Mouse (Mus musculus) embryonic facial prominence, embryonic 12.5 days (tissue): ENCODE data around the gene Cmc4. TPM values are rescaled to one million over a fixed set of nuclear protein-coding genes. Genes with fewer than 3 reads are reported as not detected.

ENCODE experiments used
- ATAC-seq: fragments of 200-750 bp; cut with Nextera tagmentation; 2 replicates; pipeline ENCODE4 v1.8.0; 2017; ENCODE audit not compliant: insufficient number of reproducible peaks, insufficient read depth, low FRiP score, low TSS enrichment
- H3K27ac ChIP-seq: fragments of 300-500 bp; sonication (generic); 2 replicates; pipeline ENCODE4 v1.5.1; 2016; ENCODE audit warnings: mild to moderate bottlenecking
- H3K27me3 ChIP-seq: fragments of 300-500 bp; sonication (generic); 2 replicates; pipeline ENCODE4 v1.6.1; 2016; ENCODE audit warnings: mild to moderate bottlenecking, moderate library complexity
- H3K36me3 ChIP-seq: fragments of 300-500 bp; sonication (generic); 2 replicates; pipeline ENCODE4 v1.6.1; 2016; ENCODE audit warnings: mild to moderate bottlenecking
- H3K4me1 ChIP-seq: fragments of 300-500 bp; sonication (generic); 2 replicates; pipeline ENCODE4 v1.6.1; 2016
- H3K4me2 ChIP-seq: fragments of 300-500 bp; sonication (generic); replicated peaks from 2 replicates; pipeline ENCODE4 v1.6.1; 2016; ENCODE audit warnings: mild to moderate bottlenecking, moderate library complexity
- H3K4me3 ChIP-seq: fragments of 300-500 bp; sonication (generic); 2 replicates; pipeline ENCODE4 v1.5.1; 2016; ENCODE audit warnings: mild to moderate bottlenecking
- H3K9ac ChIP-seq: fragments of 300-500 bp; sonication (generic); 2 replicates; pipeline ENCODE4 v1.6.1; 2016; ENCODE audit warnings: mild to moderate bottlenecking, moderate library complexity
- H3K9me3 ChIP-seq: fragments of 300-500 bp; sonication (generic); 2 replicates; pipeline ENCODE4 v1.6.1; 2016; ENCODE audit warnings: mild to moderate bottlenecking, moderate library complexity
- WGBS: fragments of 180-500 bp; shearing (Covaris S2); methylation state at CpG from one replicate; pipeline ENCODE4 v1.1.7; 2016; 5-methylcytosine and 5-hydroxymethylcytosine counted together
- polyA plus RNA-seq: library from polyadenylated mRNA; unstranded; fragments of >200 nt; fragmentation: Nextera tagmentation; extraction: Ambion mirVana; gene quantifications from 2 replicates; pipeline ENCODE4 v1.2.1, GENCODE M21; 2016

The Cmc4 gene
- 26.9 and 27.2 TPM in 2 replicates for polyA plus RNA-seq

GRCm38 (mm10) chrX:75415936-75416785 lies at the start of gene Cmc4, which contains the start of the genes Mtcp1 and Brcc3:
TSS of gene Cmc4 (minus strand) at chrX:75416584.
TSS of gene Mtcp1 (minus strand) at chrX:75416588.
TSS of gene Brcc3 (plus strand) at chrX:75416628.
- peak; percentile 99 for ATAC-seq
- no peaks in the 10 kb centered on the region for H3K9me3 ChIP-seq
- peak within 1 kb of the TSS; percentile 47 for H3K4me3 ChIP-seq
- peak within 1 kb of the TSS; percentile 86 for H3K27ac ChIP-seq
- no peaks in the 10 kb centered on the region for H3K27me3 ChIP-seq
- no peaks in the 10 kb centered on the region for H3K4me1 ChIP-seq
- peak within 1 kb of the TSS; percentile 46 for H3K4me2 ChIP-seq
- 18% methylated on average over 52 of the region's 52 CpGs for WGBS
- H3K36me3 ChIP-seq = no peaks in the 10 kb centered on the region
- peak within 1 kb of the TSS; percentile 61 for H3K9ac ChIP-seq

- no peaks in the 10 kb centered on the region for H3K9me3 ChIP-seq
- no peak overlapping the region for H3K4me2 ChIP-seq
- 89% methylated on average over 1 of the region's 1 CpGs for WGBS
- H3K27me3 ChIP-seq = no peaks in the 10 kb centered on the region
- H3K9ac ChIP-seq = no peak overlapping the region
- no peak overlapping the region for H3K4me3 ChIP-seq
- no peak overlapping the region for H3K27ac ChIP-seq
- no peak for ATAC-seq
- H3K4me1 ChIP-seq = no peaks in the 10 kb centered on the region
- H3K36me3 ChIP-seq = peaks cover 19% of the 10 kb centered on the region
Measured at GRCm38 (mm10) chrX:75454597-75454996, 38.2 kb upstream of the Cmc4 start.

- Histone ChIP-seq H3K4me1 (no peaks in the 10 kb centered on the region), H3K9me3 (no peaks in the 10 kb centered on the region), H3K27ac (no peak overlapping the region), H3K9ac (no peak overlapping the region), H3K27me3 (no peaks in the 10 kb centered on the region), H3K4me2 (no peak overlapping the region), H3K4me3 (no peak overlapping the region), H3K36me3 (no peaks in the 10 kb centered on the region)
- WGBS = 86% methylated on average over 1 of the region's 1 CpGs
- ATAC-seq = no peak
Measured at GRCm38 (mm10) chrX:75409711-75410110, 6.7 kb downstream of the Cmc4 start.

- Histone ChIP-seq H3K27ac (no peak overlapping the region), H3K4me1 (no peaks in the 10 kb centered on the region), H3K9me3 (no peaks in the 10 kb centered on the region), H3K36me3 (no peaks in the 10 kb centered on the region), H3K4me2 (no peak overlapping the region), H3K9ac (no peak overlapping the region), H3K4me3 (no peak overlapping the region), H3K27me3 (no peaks in the 10 kb centered on the region)
- ATAC-seq = no peak
Measured at GRCm38 (mm10) chrX:75403350-75403749, 13.0 kb downstream of the Cmc4 start.

GRCm38 (mm10) chrX:75402668-75403067 lies 13.7 kb downstream of the Cmc4 start:
- H3K4me3 ChIP-seq = no peak overlapping the region
- no peaks in the 10 kb centered on the region for H3K4me1 ChIP-seq
- no peaks in the 10 kb centered on the region for H3K36me3 ChIP-seq
- H3K4me2 ChIP-seq = no peak overlapping the region
- WGBS = 80% methylated on average over 2 of the region's 2 CpGs
- H3K27me3 ChIP-seq = no peaks in the 10 kb centered on the region
- no peak overlapping the region for H3K27ac ChIP-seq
- H3K9ac ChIP-seq = no peak overlapping the region
- no peaks in the 10 kb centered on the region for H3K9me3 ChIP-seq
- ATAC-seq = no peak

- Histone ChIP-seq H3K4me1 (no peaks in the 10 kb centered on the region), H3K27me3 (no peaks in the 10 kb centered on the region), H3K4me2 (no peak overlapping the region), H3K9ac (no peak overlapping the region), H3K36me3 (0 out of 2 replicates have a peak, but pooled peaks cover 3% of the 10 kb centered on the region), H3K27ac (no peak overlapping the region), H3K4me3 (no peak overlapping the region), H3K9me3 (no peaks in the 10 kb centered on the region)
- 83% methylated on average over 1 of the region's 1 CpGs for WGBS
- no peak for ATAC-seq
Measured at GRCm38 (mm10) chrX:75399471-75399870, 16.9 kb downstream of the Cmc4 start.

GRCm38 (mm10) chrX:75382195-75382771 lies 34.1 kb downstream of the Cmc4 start, which contains the start of the genes Fundc2 and F8:
TSS of gene Fundc2 (plus strand) at chrX:75382399.
TSS of gene F8 (minus strand) at chrX:75382615.
- ATAC-seq = peak; percentile 95
- peak within 1 kb of the TSS; percentile 40 for H3K4me2 ChIP-seq
- peak within 1 kb of the TSS; percentile 57 for H3K9ac ChIP-seq
- no peaks in the 10 kb centered on the region for H3K9me3 ChIP-seq
- 12% methylated on average over 25 of the region's 25 CpGs for WGBS
- peak within 1 kb of the TSS; percentile 45 for H3K4me3 ChIP-seq
- H3K27ac ChIP-seq = 0 out of 2 replicates have a peak within 1 kb of the TSS, but pooled peaks have one; percentile 57
- H3K27me3 ChIP-seq = no peaks in the 10 kb centered on the region
- H3K36me3 ChIP-seq = no peaks in the 10 kb centered on the region
- no peaks in the 10 kb centered on the region for H3K4me1 ChIP-seq

GRCm38 (mm10) chrX:75381699-75382098 lies 34.7 kb downstream of the Cmc4 start:
- Histone ChIP-seq H3K9me3 (no peaks in the 10 kb centered on the region), H3K4me1 (no peaks in the 10 kb centered on the region), H3K36me3 (no peaks in the 10 kb centered on the region), H3K9ac (no peak overlapping the region), H3K27ac (no peak overlapping the region), H3K27me3 (no peaks in the 10 kb centered on the region), H3K4me3 (peak overlapping the region; percentile 45), H3K4me2 (peak overlapping the region; percentile 40; the same call in 1 of the 2 replicates)
- ATAC-seq = no peak
- WGBS = 70% methylated on average over 5 of the region's 5 CpGs

GRCm38 (mm10) chrX:75381176-75381575 lies 35.2 kb downstream of the Cmc4 start:
- no peak for ATAC-seq
- no peak overlapping the region for H3K9ac ChIP-seq
- no peaks in the 10 kb centered on the region for H3K4me1 ChIP-seq
- H3K9me3 ChIP-seq = no peaks in the 10 kb centered on the region
- H3K4me2 ChIP-seq = no peak overlapping the region
- H3K36me3 ChIP-seq = no peaks in the 10 kb centered on the region
- no peaks in the 10 kb centered on the region for H3K27me3 ChIP-seq
- H3K4me3 ChIP-seq = no peak overlapping the region
- no peak overlapping the region for H3K27ac ChIP-seq
- 80% methylated on average over 1 of the region's 1 CpGs for WGBS

- H3K4me1 ChIP-seq = no peaks in the 10 kb centered on the region
- H3K9ac ChIP-seq = no peak overlapping the region
- H3K4me2 ChIP-seq = no peak overlapping the region
- H3K4me3 ChIP-seq = no peak overlapping the region
- H3K27me3 ChIP-seq = no peaks in the 10 kb centered on the region
- no peaks in the 10 kb centered on the region for H3K9me3 ChIP-seq
- H3K36me3 ChIP-seq = no peaks in the 10 kb centered on the region
- no peak for ATAC-seq
- no peak overlapping the region for H3K27ac ChIP-seq
Measured at GRCm38 (mm10) chrX:75376815-75377214, 39.6 kb downstream of the Cmc4 start.

GRCm38 (mm10) chrX:75372666-75373425 lies 43.5 kb downstream of the Cmc4 start:
- 74% methylated on average over 2 of the region's 2 CpGs for WGBS
- H3K4me1 ChIP-seq = no peaks in the 10 kb centered on the region
- ATAC-seq = no peak
- no peaks in the 10 kb centered on the region for H3K36me3 ChIP-seq
- no peaks in the 10 kb centered on the region for H3K27me3 ChIP-seq
- no peak overlapping the region for H3K4me3 ChIP-seq
- no peak overlapping the region for H3K27ac ChIP-seq
- no peaks in the 10 kb centered on the region for H3K9me3 ChIP-seq
- H3K9ac ChIP-seq = no peak overlapping the region
- no peak overlapping the region for H3K4me2 ChIP-seq
